Mouse (Mus musculus): ENCODE measurements around the gene Oosp1.

Oosp1 gene

GRCm38 (mm10) chr19:11690839-11691238 lies at the start of gene Oosp1:
Gene Oosp1 (minus strand): TSS chr19:11691150.
- no peak for DNase-seq (ENCODE audit: low read depth, low spot score)

DNA sequence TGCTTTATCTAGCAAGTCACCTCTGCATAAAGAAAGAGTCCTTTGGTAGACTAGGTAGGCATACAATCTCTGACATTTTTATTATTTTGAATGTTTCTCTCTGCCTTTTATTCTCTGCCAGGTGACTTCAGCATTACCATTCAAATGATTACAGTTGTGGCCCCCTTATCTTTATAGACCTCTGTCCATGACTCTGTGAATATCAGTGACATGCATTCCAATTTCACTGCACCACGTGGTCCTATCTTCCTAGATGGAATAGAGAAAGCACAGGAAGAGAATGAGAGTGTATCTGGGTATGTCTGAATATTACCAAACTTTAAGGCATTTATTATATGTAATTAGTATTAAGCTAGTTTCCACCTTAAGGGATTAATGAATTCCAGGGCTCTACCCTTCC lies 45.5 kb upstream of the Oosp1 start:
- no peak for DNase-seq (ENCODE audit: low read depth, low spot score)

DNA sequence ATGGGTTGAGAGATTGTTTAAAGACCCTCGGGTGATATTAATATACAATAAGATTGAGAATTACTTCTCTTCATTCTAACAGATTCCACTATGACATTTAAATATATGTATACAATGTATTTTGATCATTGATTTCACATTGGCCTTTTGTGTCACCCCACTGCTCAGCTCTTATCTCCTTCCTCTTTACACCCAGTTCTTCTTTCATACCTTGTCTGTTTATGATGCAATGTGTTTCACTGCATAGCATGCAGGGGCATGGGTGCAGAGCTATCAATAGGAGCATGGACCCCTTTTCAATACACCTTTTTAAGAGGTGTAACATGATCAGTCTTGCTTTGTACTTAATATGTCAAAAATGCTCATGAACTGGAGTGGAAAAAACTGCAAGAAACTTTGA lies 39.3 kb upstream of the Oosp1 start:
- DNase-seq (ENCODE audit: low read depth, low spot score): no peak

DNA sequence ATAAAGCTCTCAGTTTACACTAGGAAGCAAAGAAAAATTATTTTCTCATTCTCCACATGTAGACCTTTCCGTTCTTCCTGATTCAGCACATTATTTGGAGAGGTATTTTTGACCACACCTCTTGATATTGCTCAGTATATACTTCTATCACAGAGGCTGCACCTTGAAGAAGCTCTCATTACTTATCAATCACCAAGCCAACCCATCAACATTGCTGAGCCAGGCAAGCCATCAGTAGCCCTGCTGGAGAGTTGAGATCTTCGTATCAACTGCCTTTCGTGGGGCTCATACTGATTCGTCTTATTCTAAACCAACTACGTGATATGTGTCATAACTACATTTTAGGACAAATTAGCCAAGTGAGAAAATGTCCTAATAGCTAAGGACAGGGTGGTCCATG lies 36.4 kb upstream of the Oosp1 start:
- no peak for DNase-seq (ENCODE audit: low read depth, low spot score)

DNA sequence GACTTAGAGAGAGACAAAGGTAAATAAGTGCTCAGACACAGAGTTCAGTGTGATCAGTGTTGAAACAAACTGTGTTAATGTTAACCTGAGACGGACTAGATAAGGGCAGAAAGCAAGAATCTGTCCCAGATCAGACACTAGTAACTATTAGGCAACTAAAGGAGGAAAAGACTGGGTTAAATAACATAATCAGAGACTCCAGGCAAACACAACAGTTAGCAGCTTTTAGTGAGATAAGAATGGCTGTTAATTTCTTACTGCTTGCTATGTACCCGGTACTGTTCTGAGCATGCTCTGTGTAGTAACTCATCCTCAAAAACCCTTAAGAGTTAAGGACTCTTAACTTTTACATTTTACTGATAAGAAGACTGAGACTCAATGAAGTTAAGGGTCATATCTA lies 35.0 kb upstream of the Oosp1 start:
- no peak for DNase-seq (ENCODE audit: low read depth, low spot score)

DNA sequence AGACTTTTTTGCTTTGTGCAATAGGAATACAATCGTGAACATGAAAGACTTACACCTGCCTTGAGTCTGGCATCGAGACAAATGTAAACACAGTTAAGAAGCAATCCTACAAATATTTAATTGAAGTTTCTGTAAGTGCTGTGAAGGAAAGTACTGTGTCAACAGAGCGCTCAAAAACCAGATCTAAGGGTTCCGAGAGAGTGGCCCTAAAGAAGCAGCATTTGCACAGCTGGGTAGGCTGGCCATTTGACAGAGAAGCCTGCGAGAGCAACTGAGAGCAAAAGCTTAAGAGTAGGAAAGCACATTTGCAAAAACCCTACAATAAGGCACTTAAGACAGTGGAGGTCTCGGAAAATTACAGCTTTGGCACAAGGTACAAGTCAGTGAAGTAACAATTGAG lies 33.3 kb upstream of the Oosp1 start:
- no peak for DNase-seq (ENCODE audit: low read depth, low spot score)

DNA sequence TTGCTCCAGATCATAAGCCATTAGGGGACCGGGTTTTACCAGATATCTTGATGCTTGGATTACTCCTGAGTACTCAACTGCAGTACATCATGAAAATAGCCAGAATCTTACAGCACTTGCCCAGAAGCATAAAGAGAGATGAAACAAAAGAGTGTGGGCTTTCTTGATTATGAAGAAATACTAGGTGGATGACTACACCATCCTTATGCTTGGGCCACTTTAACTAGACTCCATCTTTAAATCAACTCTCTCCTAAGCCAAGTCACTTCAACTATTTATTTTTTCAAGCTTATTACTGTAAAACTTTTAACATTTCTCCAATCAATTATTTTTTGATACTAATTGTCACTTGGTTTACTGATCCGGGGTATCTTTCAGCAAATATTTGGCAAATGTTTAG lies 32.9 kb upstream of the Oosp1 start:
- DNase-seq (ENCODE audit: low read depth, low spot score): no peak

DNA sequence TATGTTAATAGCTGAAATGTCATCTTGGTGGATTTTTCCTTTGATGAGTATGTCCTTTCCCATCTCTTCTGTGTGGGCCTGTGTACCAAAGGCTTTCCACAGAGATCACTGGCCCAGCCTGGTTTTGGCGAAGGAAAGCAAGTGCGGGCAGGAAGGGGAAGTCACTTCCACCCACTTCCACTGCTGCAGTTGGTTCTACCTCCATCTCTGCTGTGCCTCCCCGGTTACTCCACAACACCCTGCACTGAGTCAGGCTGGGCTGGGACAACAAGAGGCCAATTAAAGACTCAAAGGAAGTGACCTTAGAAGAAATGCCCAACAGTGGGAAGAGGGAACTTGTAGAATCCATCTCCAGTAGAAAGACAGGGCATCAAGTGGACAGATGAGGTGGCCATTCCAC lies 29.1 kb upstream of the Oosp1 start:
- no peak for DNase-seq (ENCODE audit: low read depth, low spot score)

- no peak for DNase-seq (ENCODE audit: low read depth, low spot score)
Measured at GRCm38 (mm10) chr19:11712451-11712850, 21.5 kb upstream of the Oosp1 start.

- no peak for DNase-seq (ENCODE audit: low read depth, low spot score)
Measured at GRCm38 (mm10) chr19:11698342-11698741, 7.4 kb upstream of the Oosp1 start.

GRCm38 (mm10) chr19:11696755-11697154 lies 5.8 kb upstream of the Oosp1 start, which contains the start of gene Oosp3:
Gene Oosp3 (plus strand): TSS chr19:11697055.
- no peak for DNase-seq (ENCODE audit: low read depth, low spot score)

GRCm38 (mm10) chr19:11691454-11691853 lies 504 bp upstream of the Oosp1 start:
- DNase-seq (ENCODE audit: low read depth, low spot score): no peak

GRCm38 (mm10) chr19:11661562-11661961 lies 29.4 kb downstream of the Oosp1 start:
- no peak for DNase-seq (ENCODE audit: low read depth, low spot score)

- no peak for DNase-seq (ENCODE audit: low read depth, low spot score)
Measured at GRCm38 (mm10) chr19:11660459-11660858, 30.5 kb downstream of the Oosp1 start, which contains the start of gene Oosp2. Gene Oosp2 (minus strand): TSS chr19:11660559.

DNA sequence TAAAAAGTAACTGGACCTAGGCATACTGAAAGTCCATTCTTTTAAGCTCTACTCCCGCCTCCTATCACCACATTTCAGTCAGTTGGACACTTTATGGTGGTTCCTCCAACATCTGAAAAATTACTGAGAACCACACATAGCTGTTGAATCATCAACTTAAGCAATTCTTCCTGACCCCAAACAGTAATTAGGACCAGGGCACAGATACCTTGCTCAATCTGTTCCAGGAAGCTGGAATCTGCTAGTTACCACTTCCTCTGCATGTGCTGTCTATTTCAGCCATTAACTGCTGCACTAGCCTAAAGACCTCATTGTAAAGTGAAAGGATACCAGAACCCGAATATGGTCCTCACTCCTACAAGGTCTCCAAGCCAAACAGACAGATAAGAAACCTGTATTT lies 31.8 kb downstream of the Oosp1 start:
- no peak for DNase-seq (ENCODE audit: low read depth, low spot score)

GRCm38 (mm10) chr19:11649564-11649963 lies 41.4 kb downstream of the Oosp1 start:
- DNase-seq (ENCODE audit: low read depth, low spot score): no peak

- DNase-seq (ENCODE audit: low read depth, low spot score): no peak
Measured at GRCm38 (mm10) chr19:11646166-11646565, 44.8 kb downstream of the Oosp1 start.

- no peak for DNase-seq (ENCODE audit: low read depth, low spot score)
Measured at GRCm38 (mm10) chr19:11640732-11641131, 50.2 kb downstream of the Oosp1 start, which contains the start of gene Ms4a3. Gene Ms4a3 (minus strand): TSS chr19:11640851.

DNA sequence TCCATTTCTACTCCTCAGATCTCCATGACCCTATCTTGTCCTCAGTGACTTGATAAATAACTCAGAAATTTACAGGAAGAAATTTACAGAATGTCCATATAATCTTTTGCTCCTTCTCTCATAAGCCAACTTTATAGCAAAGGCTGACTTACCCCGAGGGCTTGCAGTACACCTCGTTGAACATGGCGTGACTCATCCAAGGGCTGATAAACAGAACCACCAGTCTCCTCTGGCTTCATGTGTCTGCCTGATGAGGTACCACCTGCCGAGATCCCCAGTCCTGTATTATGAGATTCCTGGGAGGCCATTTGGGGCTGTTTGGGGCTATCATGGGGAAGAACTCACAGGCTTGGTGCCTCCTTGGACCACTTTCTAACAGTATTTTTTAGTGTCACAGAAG lies 51.9 kb downstream of the Oosp1 start:
- DNase-seq (ENCODE audit: low read depth, low spot score): no peak

DNA sequence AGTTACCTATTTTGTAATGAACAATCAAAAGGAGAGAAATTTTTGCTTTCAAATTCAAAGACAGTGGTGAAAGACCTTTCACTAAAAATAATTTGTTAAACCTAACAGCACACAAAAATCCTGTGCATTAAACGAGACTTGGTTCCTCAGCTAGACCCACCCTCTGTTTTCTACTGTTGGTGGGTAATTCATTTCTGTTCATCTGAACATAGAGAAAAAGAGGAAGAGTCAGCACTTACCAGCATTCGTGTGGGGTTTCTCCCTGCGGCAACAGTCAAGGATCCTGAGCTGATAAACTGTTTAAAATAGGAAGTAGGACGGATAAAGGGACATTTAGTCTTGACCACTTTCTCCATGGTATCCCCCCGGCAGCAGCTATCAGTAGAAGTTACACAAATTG lies 55.4 kb downstream of the Oosp1 start:
- no peak for DNase-seq (ENCODE audit: low read depth, low spot score)

DNA sequence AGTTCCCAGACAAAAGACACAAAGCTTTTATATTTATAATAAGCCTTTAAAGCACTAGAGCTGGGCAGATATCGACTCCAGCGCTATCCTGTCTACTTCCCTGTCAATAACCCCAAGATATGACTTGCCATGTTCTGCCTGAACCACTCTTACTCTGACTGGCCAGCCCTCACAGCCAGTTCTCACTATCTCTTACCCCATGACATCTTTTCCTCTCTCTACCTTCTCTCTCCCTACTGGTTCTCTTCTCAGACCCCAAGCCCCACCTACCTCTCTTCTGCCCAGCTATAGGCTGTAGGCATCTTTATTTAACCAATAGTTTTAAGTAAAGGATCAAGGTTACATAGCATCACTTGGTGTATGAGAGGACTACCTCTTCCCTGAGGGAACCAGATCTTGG lies 56.6 kb downstream of the Oosp1 start:
- no peak for DNase-seq (ENCODE audit: low read depth, low spot score)

- no peak for DNase-seq (ENCODE audit: low read depth, low spot score)
Measured at GRCm38 (mm10) chr19:11633732-11634131, 57.2 kb downstream of the Oosp1 start.

GRCm38 (mm10) chr19:11625231-11625630 lies 65.7 kb downstream of the Oosp1 start:
- DNase-seq (ENCODE audit: low read depth, low spot score): no peak

DNA sequence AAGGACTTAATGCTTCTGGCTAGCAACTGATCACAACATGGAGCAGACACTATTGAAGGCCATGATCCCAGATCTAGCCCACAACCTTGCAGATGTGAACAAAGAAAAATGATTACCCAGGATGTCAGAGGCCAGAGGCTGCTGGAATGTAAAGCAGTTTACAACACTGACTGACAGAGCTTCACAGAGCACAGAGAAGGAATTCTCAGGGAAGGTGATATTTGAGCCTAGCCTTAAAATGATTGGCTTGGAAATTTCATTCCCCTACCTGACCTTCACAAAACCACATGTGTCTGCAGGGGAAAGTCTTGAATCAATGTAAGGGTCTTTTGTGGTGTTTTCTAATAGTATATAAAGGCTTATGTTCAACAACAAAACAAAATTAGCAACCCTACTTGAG lies 66.2 kb downstream of the Oosp1 start:
- no peak for DNase-seq (ENCODE audit: low read depth, low spot score)
